Mouse (Mus musculus) MEL (cell line): ENCODE measurements at regions not wholly inside any gene's neighbourhood (a gene's known extent, or its start where the extent isn't known, plus 50 kb on each side); places are given as distances from the start of the nearest gene placed in this dataset.

Source experiments
- DNase-seq: peaks from one replicate; pipeline ENCODE4 v3.0.0; 2011; ENCODE audit warnings: low read depth, low spot score
- H3K27ac ChIP-seq: 2 replicates; pipeline ENCODE4 v1.5.1; 2012; ENCODE audit warnings: low read depth, mild to moderate bottlenecking, control low read depth, low read length, moderate library complexity; ENCODE audit not compliant: control insufficient read depth
- H3K27me3 ChIP-seq, 2 experiments: fragments of 150-350 bp in 1 of 2; sonication (generic) in 1 of 2; 2 replicates each; pipeline ENCODE4 v1.6.1; 2012; ENCODE audit warnings: low read length in 2 of 2, mild to moderate bottlenecking in 2 of 2, improper control_type of control experiment in 1 of 2, moderate library complexity in 1 of 2; ENCODE audit not compliant: insufficient read depth in 2 of 2, control insufficient read depth in 1 of 2
- H3K36me3 ChIP-seq, 2 experiments: 2 replicates each; pipeline ENCODE4 v1.6.1; 2012 to 2014; ENCODE audit warnings: low read length in 2 of 2, improper control_type of control experiment in 1 of 2, inconsistent platforms in 1 of 2, mild to moderate bottlenecking in 1 of 2; ENCODE audit not compliant: insufficient read depth in 2 of 2, control insufficient read depth in 1 of 2
- H3K4me1 ChIP-seq, 2 experiments: fragments of 150-350 bp in 1 of 2; sonication (generic) in 1 of 2; 2 replicates each; pipeline ENCODE4 v1.6.1; 2012; ENCODE audit warnings: low read length in 2 of 2, improper control_type of control experiment in 1 of 2, mild to moderate bottlenecking in 1 of 2; ENCODE audit not compliant: insufficient read depth in 2 of 2, control insufficient read depth in 1 of 2
- H3K4me3 ChIP-seq, 2 experiments: fragments of 150-350 bp in 1 of 2; sonication (generic) in 1 of 2; 2 replicates each; pipeline ENCODE4 v1.5.1; 2012; ENCODE audit warnings: low read depth in 2 of 2, low read length in 2 of 2, mild to moderate bottlenecking in 2 of 2, moderate library complexity in 2 of 2, control low read depth in 1 of 2, improper control_type of control experiment in 1 of 2; ENCODE audit not compliant: control insufficient read depth in 1 of 2, insufficient read depth in 1 of 2
- H3K79me2 ChIP-seq: 2 replicates; pipeline ENCODE4 v1.6.1; 2012; ENCODE audit warnings: mild to moderate bottlenecking, low read length, moderate library complexity; ENCODE audit not compliant: control insufficient read depth, poor library complexity, insufficient read depth
- H3K9ac ChIP-seq: 2 replicates; pipeline ENCODE4 v1.6.1; 2012; ENCODE audit warnings: low read depth, mild to moderate bottlenecking, control low read depth, low read length, moderate library complexity; ENCODE audit not compliant: control insufficient read depth, poor library complexity, severe bottlenecking
- H3K9me3 ChIP-seq: fragments of 150-350 bp; sonication (generic); replicated peaks from 2 replicates; pipeline ENCODE4 v1.6.1; 2012; ENCODE audit warnings: mild to moderate bottlenecking, low read length, improper control_type of control experiment, moderate library complexity; ENCODE audit not compliant: insufficient read depth
- BHLHE40 ChIP-seq: IDR thresholded peaks from 2 replicates; pipeline ENCODE4 v1.6.1; 2012; ENCODE audit warnings: low read depth, mild to moderate bottlenecking, inconsistent platforms, low read length, improper control_type of control experiment, borderline replicate concordance
- CHD1 ChIP-seq: IDR thresholded peaks from 2 replicates; pipeline ENCODE4 v1.6.1; 2012; ENCODE audit warnings: low read depth, mild to moderate bottlenecking, inconsistent platforms, low read length, improper control_type of control experiment
- ETS1 ChIP-seq: IDR thresholded peaks from 2 replicates; pipeline ENCODE4 v1.6.1; 2012; ENCODE audit warnings: low read depth, mild to moderate bottlenecking, inconsistent platforms, low read length, improper control_type of control experiment, moderate library complexity
- GABPA ChIP-seq: IDR thresholded peaks from 2 replicates; pipeline ENCODE4 v1.6.1; 2012; ENCODE audit warnings: low read depth, mild to moderate bottlenecking, inconsistent platforms, low read length, improper control_type of control experiment, moderate library complexity
- GATA1 ChIP-seq: IDR thresholded peaks from 2 replicates; pipeline ENCODE4 v1.6.1; 2011; ENCODE audit warnings: low read depth, low read length, improper control_type of control experiment
- MAFK ChIP-seq: IDR thresholded peaks from 2 replicates; pipeline ENCODE4 v1.6.1; 2011; ENCODE audit warnings: low read depth, mild to moderate bottlenecking, low read length, improper control_type of control experiment, borderline replicate concordance
- MAZ ChIP-seq: IDR thresholded peaks from 2 replicates; pipeline ENCODE4 v1.6.1; 2012; ENCODE audit warnings: low read depth, mild to moderate bottlenecking, inconsistent platforms, low read length, improper control_type of control experiment
- MYC ChIP-seq: IDR thresholded peaks from 2 replicates; pipeline ENCODE4 v1.6.1; 2011; ENCODE audit warnings: low read depth, mild to moderate bottlenecking, low read length, improper control_type of control experiment, moderate library complexity
- NELFE ChIP-seq: IDR thresholded peaks from 2 replicates; pipeline ENCODE4 v1.6.1; 2011; ENCODE audit warnings: low read depth, low read length, improper control_type of control experiment
- POLR2AphosphoS2 ChIP-seq: IDR thresholded peaks from 2 replicates; pipeline ENCODE4 v1.6.1; 2011; ENCODE audit warnings: low read length, improper control_type of control experiment
- RAD21 ChIP-seq: IDR thresholded peaks from 2 replicates; pipeline ENCODE4 v1.6.1; 2011; ENCODE audit warnings: mild to moderate bottlenecking, low read depth, low read length, improper control_type of control experiment
- TBP ChIP-seq: IDR thresholded peaks from 2 replicates; pipeline ENCODE4 v1.8.0; 2011; ENCODE audit warnings: low read depth, low read length, improper control_type of control experiment
- USF2 ChIP-seq, 2 experiments: IDR thresholded peaks; 2 replicates each; pipeline ENCODE4 v1.6.1; 2011 to 2012; ENCODE audit warnings: improper control_type of control experiment in 2 of 2, low read length in 2 of 2, borderline replicate concordance in 1 of 2, inconsistent platforms in 1 of 2, low read depth in 1 of 2, mild to moderate bottlenecking in 1 of 2; ENCODE audit not compliant: insufficient read depth in 1 of 2
- ZC3H11A ChIP-seq: IDR thresholded peaks from 2 replicates; pipeline ENCODE4 v1.6.1; 2012; ENCODE audit warnings: low read depth, mild to moderate bottlenecking, inconsistent platforms, low read length, improper control_type of control experiment
- ZKSCAN1 ChIP-seq: IDR thresholded peaks from 2 replicates; pipeline ENCODE4 v1.6.1; 2012; ENCODE audit warnings: low read depth, mild to moderate bottlenecking, inconsistent platforms, low read length, improper control_type of control experiment, moderate library complexity
- ZNF384 ChIP-seq: IDR thresholded peaks from 2 replicates; pipeline ENCODE4 v1.6.1; 2012; ENCODE audit warnings: low read depth, mild to moderate bottlenecking, inconsistent platforms, low read length, improper control_type of control experiment

DNA sequence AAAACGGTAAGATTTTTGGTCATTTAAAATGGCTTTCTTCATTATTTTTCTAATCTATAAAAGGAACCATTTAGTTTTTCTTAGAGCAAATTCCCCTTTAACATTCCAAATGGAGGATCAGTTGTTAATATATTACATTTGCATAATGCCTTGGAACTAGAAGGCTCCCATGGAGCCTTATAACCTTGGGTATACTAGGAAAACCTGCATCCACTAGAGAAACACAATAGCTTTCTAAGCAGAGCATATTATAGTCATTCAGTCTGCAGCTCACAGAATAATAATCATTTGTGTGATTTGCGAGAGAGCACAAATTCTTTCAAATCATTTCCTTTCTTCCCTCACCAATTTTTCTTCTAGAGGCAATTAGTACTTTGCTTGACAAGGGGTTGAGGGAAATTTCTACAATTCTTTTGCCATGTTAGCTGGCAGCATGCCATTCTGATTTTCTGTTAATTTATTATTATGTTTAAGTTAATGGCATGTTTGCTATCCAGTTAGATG lies 418.0 kb upstream of the Slc39a10 start:
- H3K4me1 ChIP-seq = no peaks in the 10 kb centered on the region
- no peak overlapping the region for H3K4me3 ChIP-seq
- no peak overlapping the region for H3K9ac ChIP-seq
- no peak overlapping the region for H3K27ac ChIP-seq
- no peaks in the 10 kb centered on the region for H3K9me3 ChIP-seq
- H3K36me3 ChIP-seq = no peaks in the 10 kb centered on the region
- no peak for DNase-seq
- no peaks in the 10 kb centered on the region for H3K79me2 ChIP-seq
- H3K27me3 ChIP-seq = no peaks in the 10 kb centered on the region
- no peak for TF ChIP-seq NELFE
- TF ChIP-seq GATA1 = no peak
- TF ChIP-seq ZKSCAN1 = no peak
- TF ChIP-seq CHD1 = no peak
- TF ChIP-seq ZNF384 = no peak
- no peak for TF ChIP-seq MAFK
- TF ChIP-seq MYC = no peak
- TF ChIP-seq ETS1 = no peak
- no peak for TF ChIP-seq MAZ
- no peak for TF ChIP-seq RAD21
- TF ChIP-seq POLR2AphosphoS2 = no peak

DNA sequence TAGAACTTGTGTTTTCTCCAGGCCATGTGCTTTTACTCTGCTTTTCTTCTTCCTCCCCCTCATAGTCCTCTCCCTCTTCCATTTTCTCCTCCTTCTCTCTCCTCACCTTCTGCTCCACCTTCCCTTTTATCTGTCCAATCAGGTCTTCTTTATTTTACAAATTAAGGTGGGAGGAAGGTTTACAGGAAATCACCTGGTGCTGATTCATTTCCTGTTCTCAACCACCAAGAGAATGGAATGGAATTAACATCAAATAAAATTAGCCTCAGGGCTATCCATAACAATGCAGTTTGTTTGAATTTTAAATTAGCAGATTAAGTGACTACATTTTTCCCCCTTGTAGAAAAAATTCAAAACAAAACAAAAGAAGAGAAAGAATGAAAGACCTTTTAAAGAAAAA lies 414.3 kb upstream of the Slc39a10 start:
- Histone ChIP-seq H3K4me1 (no peaks in the 10 kb centered on the region), H3K27ac (no peak overlapping the region), H3K4me3 (no peak overlapping the region), H3K79me2 (no peaks in the 10 kb centered on the region), H3K9ac (no peak overlapping the region), H3K9me3 (no peaks in the 10 kb centered on the region), H3K36me3 (no peaks in the 10 kb centered on the region), H3K27me3 (no peaks in the 10 kb centered on the region)
- no peak for TF ChIP-seq USF2 (IDR thresholded peaks at IDR 0.05; ENCODE audit: borderline replicate concordance in 1 of 2, insufficient read depth in 1 of 2, low read depth in 1 of 2, low read length in 2 of 2)
- no peak for TF ChIP-seq MYC
- no peak for TF ChIP-seq BHLHE40
- no peak for TF ChIP-seq ZNF384
- no peak for TF ChIP-seq NELFE
- TF ChIP-seq TBP = no peak
- TF ChIP-seq GABPA = no peak
- no peak for TF ChIP-seq ZC3H11A
- TF ChIP-seq CHD1 = no peak
- no peak for DNase-seq
